Mouse (Mus musculus) small intestine, adult 10 weeks (tissue): ENCODE data around the gene Gm21783. TPM values are rescaled to one million over a fixed set of nuclear protein-coding genes. Genes with fewer than 3 reads are reported as not detected.

Experiments
- polyA plus RNA-seq: library from polyadenylated mRNA; stranded (reverse); fragments of 350-450 nt; fragmentation: Illumina TruSeq; extraction: RNeasy Lipid Tissue Mini Kit (QIAGEN cat#74804); gene quantifications from one replicate; pipeline ENCODE4 v1.2.3, GENCODE M21; 2014; ENCODE audit warnings: low replicate concordance

Gm21783 gene
- not detected for polyA plus RNA-seq

GRCm38 (mm10) chrY:44981163-44981562 is at the start of gene Gm21783:
TSS of gene Gm21783 (minus strand) at chrY:44981263.

